Mouse (Mus musculus) MEL (cell line): ENCODE results near the gene Pex11b. TPM values are rescaled to one million over a fixed set of nuclear protein-coding genes. Genes with fewer than 3 reads are reported as not detected.

Experiments used
- DNase-seq: peaks from one replicate; pipeline ENCODE4 v3.0.0; 2011; ENCODE audit warnings: low read depth, low spot score
- H3K27ac ChIP-seq: 2 replicates; pipeline ENCODE4 v1.5.1; 2012; ENCODE audit warnings: low read depth, mild to moderate bottlenecking, control low read depth, low read length, moderate library complexity; ENCODE audit not compliant: control insufficient read depth
- H3K27me3 ChIP-seq, 2 experiments: fragments of 150-350 bp in 1 of 2; sonication (generic) in 1 of 2; 2 replicates each; pipeline ENCODE4 v1.6.1; 2012; ENCODE audit warnings: low read length in 2 of 2, mild to moderate bottlenecking in 2 of 2, improper control_type of control experiment in 1 of 2, moderate library complexity in 1 of 2; ENCODE audit not compliant: insufficient read depth in 2 of 2, control insufficient read depth in 1 of 2
- H3K36me3 ChIP-seq, 2 experiments: 2 replicates each; pipeline ENCODE4 v1.6.1; 2012 to 2014; ENCODE audit warnings: low read length in 2 of 2, improper control_type of control experiment in 1 of 2, inconsistent platforms in 1 of 2, mild to moderate bottlenecking in 1 of 2; ENCODE audit not compliant: insufficient read depth in 2 of 2, control insufficient read depth in 1 of 2
- H3K4me1 ChIP-seq, 2 experiments: fragments of 150-350 bp in 1 of 2; sonication (generic) in 1 of 2; 2 replicates each; pipeline ENCODE4 v1.6.1; 2012; ENCODE audit warnings: low read length in 2 of 2, improper control_type of control experiment in 1 of 2, mild to moderate bottlenecking in 1 of 2; ENCODE audit not compliant: insufficient read depth in 2 of 2, control insufficient read depth in 1 of 2
- H3K4me3 ChIP-seq, 2 experiments: fragments of 150-350 bp in 1 of 2; sonication (generic) in 1 of 2; 2 replicates each; pipeline ENCODE4 v1.5.1; 2012; ENCODE audit warnings: low read depth in 2 of 2, low read length in 2 of 2, mild to moderate bottlenecking in 2 of 2, moderate library complexity in 2 of 2, control low read depth in 1 of 2, improper control_type of control experiment in 1 of 2; ENCODE audit not compliant: control insufficient read depth in 1 of 2, insufficient read depth in 1 of 2
- H3K79me2 ChIP-seq: 2 replicates; pipeline ENCODE4 v1.6.1; 2012; ENCODE audit warnings: mild to moderate bottlenecking, low read length, moderate library complexity; ENCODE audit not compliant: control insufficient read depth, poor library complexity, insufficient read depth
- H3K9ac ChIP-seq: 2 replicates; pipeline ENCODE4 v1.6.1; 2012; ENCODE audit warnings: low read depth, mild to moderate bottlenecking, control low read depth, low read length, moderate library complexity; ENCODE audit not compliant: control insufficient read depth, poor library complexity, severe bottlenecking
- H3K9me3 ChIP-seq: fragments of 150-350 bp; sonication (generic); replicated peaks from 2 replicates; pipeline ENCODE4 v1.6.1; 2012; ENCODE audit warnings: mild to moderate bottlenecking, low read length, improper control_type of control experiment, moderate library complexity; ENCODE audit not compliant: insufficient read depth
- CHD1 ChIP-seq: IDR thresholded peaks from 2 replicates; pipeline ENCODE4 v1.6.1; 2012; ENCODE audit warnings: low read depth, mild to moderate bottlenecking, inconsistent platforms, low read length, improper control_type of control experiment
- CHD2 ChIP-seq: IDR thresholded peaks from 2 replicates; pipeline ENCODE4 v1.6.1; 2011; ENCODE audit warnings: low read length, improper control_type of control experiment
- CTCF ChIP-seq, 3 experiments: IDR thresholded peaks in 2 of 3; conservative IDR thresholded peaks in 1 of 3; 2 replicates each; pipeline ENCODE4 v1.5.1; 2011 to 2012; ENCODE audit warnings: low read length in 3 of 3, low read depth in 2 of 3, mild to moderate bottlenecking in 2 of 3, improper control_type of control experiment in 1 of 3, inconsistent platforms in 1 of 3, mixed read lengths in 1 of 3, moderate library complexity in 1 of 3; ENCODE audit not compliant: control insufficient read depth in 1 of 3, insufficient read depth in 1 of 3, poor library complexity in 1 of 3, severe bottlenecking in 1 of 3
- EP300 ChIP-seq, 2 experiments: IDR thresholded peaks; 2 replicates each; pipeline ENCODE4 v1.6.1; 2011; ENCODE audit warnings: improper control_type of control experiment in 2 of 2, low read length in 2 of 2, low read depth in 1 of 2, mild to moderate bottlenecking in 1 of 2
- ETS1 ChIP-seq: IDR thresholded peaks from 2 replicates; pipeline ENCODE4 v1.6.1; 2012; ENCODE audit warnings: low read depth, mild to moderate bottlenecking, inconsistent platforms, low read length, improper control_type of control experiment, moderate library complexity
- GABPA ChIP-seq: IDR thresholded peaks from 2 replicates; pipeline ENCODE4 v1.6.1; 2012; ENCODE audit warnings: low read depth, mild to moderate bottlenecking, inconsistent platforms, low read length, improper control_type of control experiment, moderate library complexity
- GATA1 ChIP-seq: IDR thresholded peaks from 2 replicates; pipeline ENCODE4 v1.6.1; 2011; ENCODE audit warnings: low read depth, low read length, improper control_type of control experiment
- HCFC1 ChIP-seq: IDR thresholded peaks from 2 replicates; pipeline ENCODE4 v1.6.1; 2012; ENCODE audit warnings: low read depth, mild to moderate bottlenecking, inconsistent platforms, low read length, improper control_type of control experiment, moderate library complexity
- KAT2A ChIP-seq: conservative IDR thresholded peaks from 2 replicates; pipeline ENCODE4 v1.6.1; 2012; ENCODE audit warnings: low read depth, low read length, improper control_type of control experiment, inconsistent platforms
- MAFK ChIP-seq: IDR thresholded peaks from 2 replicates; pipeline ENCODE4 v1.6.1; 2011; ENCODE audit warnings: low read depth, mild to moderate bottlenecking, low read length, improper control_type of control experiment, borderline replicate concordance
- MAZ ChIP-seq: IDR thresholded peaks from 2 replicates; pipeline ENCODE4 v1.6.1; 2012; ENCODE audit warnings: low read depth, mild to moderate bottlenecking, inconsistent platforms, low read length, improper control_type of control experiment
- MEF2A ChIP-seq: IDR thresholded peaks from 2 replicates; pipeline ENCODE4 v1.6.1; 2014; ENCODE audit warnings: low read depth, mild to moderate bottlenecking, inconsistent platforms, low read length, improper control_type of control experiment; ENCODE audit not compliant: poor library complexity, insufficient replicate concordance, severe bottlenecking; ENCODE audit errors: extremely low read depth
- MYB ChIP-seq: IDR thresholded peaks from 2 replicates; pipeline ENCODE4 v1.6.1; 2011; ENCODE audit warnings: mild to moderate bottlenecking, low read depth, low read length, improper control_type of control experiment
- NRF1 ChIP-seq: IDR thresholded peaks from 2 replicates; pipeline ENCODE4 v1.6.1; 2014; ENCODE audit warnings: low read depth, mild to moderate bottlenecking, inconsistent platforms, low read length, improper control_type of control experiment, moderate library complexity; ENCODE audit not compliant: poor library complexity, insufficient read depth, severe bottlenecking
- POLR2A ChIP-seq, 2 experiments: IDR thresholded peaks; 2 replicates each; pipeline ENCODE4 v1.6.1; 2011 to 2012; ENCODE audit warnings: low read length in 2 of 2, mild to moderate bottlenecking in 2 of 2, control low read depth in 1 of 2, improper control_type of control experiment in 1 of 2, low read depth in 1 of 2, moderate library complexity in 1 of 2; ENCODE audit not compliant: control insufficient read depth in 1 of 2, insufficient read depth in 1 of 2, poor library complexity in 1 of 2
- POLR2AphosphoS2 ChIP-seq: IDR thresholded peaks from 2 replicates; pipeline ENCODE4 v1.6.1; 2011; ENCODE audit warnings: low read length, improper control_type of control experiment
- RAD21 ChIP-seq: IDR thresholded peaks from 2 replicates; pipeline ENCODE4 v1.6.1; 2011; ENCODE audit warnings: mild to moderate bottlenecking, low read depth, low read length, improper control_type of control experiment
- RCOR1 ChIP-seq: IDR thresholded peaks from 2 replicates; pipeline ENCODE4 v1.6.1; 2012; ENCODE audit warnings: low read depth, mild to moderate bottlenecking, inconsistent platforms, low read length, improper control_type of control experiment
- SIN3A ChIP-seq: IDR thresholded peaks from 2 replicates; pipeline ENCODE4 v1.6.1; 2012; ENCODE audit warnings: low read length, improper control_type of control experiment, inconsistent platforms
- TBP ChIP-seq: IDR thresholded peaks from 2 replicates; pipeline ENCODE4 v1.8.0; 2011; ENCODE audit warnings: low read depth, low read length, improper control_type of control experiment
- TCF12 ChIP-seq: IDR thresholded peaks from 2 replicates; pipeline ENCODE4 v1.6.1; 2014; ENCODE audit warnings: low read depth, mild to moderate bottlenecking, inconsistent platforms, low read length, improper control_type of control experiment, moderate library complexity
- UBTF ChIP-seq: IDR thresholded peaks from 2 replicates; pipeline ENCODE4 v1.6.1; 2012; ENCODE audit warnings: low read depth, mild to moderate bottlenecking, inconsistent platforms, low read length, improper control_type of control experiment, moderate library complexity, borderline replicate concordance; ENCODE audit not compliant: insufficient read depth
- USF1 ChIP-seq: IDR thresholded peaks from 2 replicates; pipeline ENCODE4 v1.6.1; 2014; ENCODE audit warnings: low read depth, mild to moderate bottlenecking, inconsistent platforms, low read length, improper control_type of control experiment, moderate library complexity
- USF2 ChIP-seq, 2 experiments: IDR thresholded peaks; 2 replicates each; pipeline ENCODE4 v1.6.1; 2011 to 2012; ENCODE audit warnings: improper control_type of control experiment in 2 of 2, low read length in 2 of 2, borderline replicate concordance in 1 of 2, inconsistent platforms in 1 of 2, low read depth in 1 of 2, mild to moderate bottlenecking in 1 of 2; ENCODE audit not compliant: insufficient read depth in 1 of 2
- polyA plus RNA-seq, 2 experiments: library from polyadenylated mRNA; stranded (reverse) in 1 of 2; unstranded in 1 of 2; fragments of >175 nt in 1 of 2; fragments of >200 nt in 1 of 2; gene quantifications; 2 replicates each; pipeline versions ENCODE4 v1.2.1 to v1.2.4; 2012; ENCODE audit warnings: low replicate concordance in 2 of 2, low read depth in 1 of 2; ENCODE audit not compliant: insufficient read length in 2 of 2, insufficient read depth in 1 of 2, missing spikeins in 1 of 2
- total RNA-seq: library from RNA; depleted of rRNA; stranded (reverse); fragments of 300-350 nt; gene quantifications from 2 replicates; pipeline ENCODE4 v1.2.3, GENCODE M21; 2012

Gene Pex11b
- total and polyA plus RNA-seq, 3 experiments: 38.2 to 82.8 TPM; not detected in 1

- TF ChIP-seq CTCF (IDR thresholded peaks at IDR 0.05 in 2 of 3, conservative IDR thresholded peaks at IDR 0.05 in 1 of 3; ENCODE audit: control insufficient read depth in 1 of 3, insufficient read depth in 1 of 3, low read depth in 2 of 3, low read length in 3 of 3, poor library complexity in 1 of 3, severe bottlenecking in 1 of 3): no peak
- no peak for TF ChIP-seq USF2 (IDR thresholded peaks at IDR 0.05; ENCODE audit: borderline replicate concordance in 1 of 2, insufficient read depth in 1 of 2, low read depth in 1 of 2, low read length in 2 of 2)
- TF ChIP-seq KAT2A: no peak
- TF ChIP-seq UBTF: 0 out of 2 replicates have a peak, but pooled peaks have one; percentile 50
- no peak for TF ChIP-seq GABPA
- TF ChIP-seq MEF2A: no peak
- no peak for TF ChIP-seq MAFK
- TF ChIP-seq MAZ: peak; percentile 82; the same call in 1 of the 2 replicates
- TF ChIP-seq TCF12: 0 out of 2 replicates have a peak, but pooled peaks have one; percentile 9
- TF ChIP-seq RCOR1: no peak
Observed at GRCm38 (mm10) chr3:96601251-96601787, 33.9 kb upstream of the Pex11b start (continued).

DNA sequence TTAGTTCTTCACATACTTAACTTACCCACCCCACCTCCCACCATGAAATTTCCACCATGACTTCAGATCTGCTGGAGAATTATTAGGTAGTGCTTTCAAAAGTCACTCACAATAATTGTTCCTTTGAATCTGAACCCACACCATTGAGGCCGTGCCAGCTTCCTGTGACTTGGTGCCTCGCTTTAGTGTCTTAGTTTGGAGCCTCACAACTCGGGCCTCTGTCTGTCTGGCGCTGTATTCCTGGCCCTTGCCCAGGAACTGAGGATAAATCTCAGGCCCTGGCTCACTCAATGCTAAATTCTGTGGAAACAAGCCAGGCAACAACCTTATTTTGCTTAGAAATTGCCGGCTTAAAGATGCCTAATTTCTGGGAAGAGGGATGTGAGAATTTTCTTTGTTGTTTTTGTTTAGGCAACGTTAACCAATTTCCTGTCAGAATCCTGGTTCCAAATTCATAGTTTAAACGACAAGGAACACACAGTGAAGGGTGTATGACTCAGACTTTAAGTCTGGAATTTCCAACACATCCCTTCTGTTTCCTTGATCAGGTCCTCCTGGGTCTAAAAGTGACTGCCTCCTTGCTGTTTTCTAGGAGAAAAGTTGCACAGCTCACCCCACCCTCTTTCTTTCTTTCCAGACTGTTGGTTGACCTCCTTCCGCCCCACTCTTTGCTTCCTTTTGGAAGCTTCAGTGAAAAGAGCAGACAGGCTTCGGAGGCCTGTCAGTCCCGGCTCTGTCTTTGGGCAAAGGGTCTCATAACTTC, 33.1 kb upstream of the Pex11b start:
- TF ChIP-seq RAD21 (no peak), TCF12 (no peak), NRF1 (no peak), EP300 (IDR thresholded peaks at IDR 0.05; ENCODE audit: low read depth in 1 of 2, low read length in 2 of 2) (no peak)
- TF ChIP-seq, all 39 proteins: peak for 0
- H3K27me3 ChIP-seq: no peaks in the 10 kb centered on the region
- peaks cover 8 to 9% of the 10 kb centered on the region in 2 experiments for H3K4me1 ChIP-seq
- no peak for DNase-seq
- H3K27ac ChIP-seq: no peak overlapping the region
- peaks cover 0 to 7% of the 10 kb centered on the region in 2 experiments; a peak in 2 of 4 replicates for H3K36me3 ChIP-seq
- no peaks in the 10 kb centered on the region for H3K9me3 ChIP-seq
- no peaks in the 10 kb centered on the region; the same call in 1 of the 2 replicates for H3K79me2 ChIP-seq
- peak overlapping the region; percentile 74 for H3K9ac ChIP-seq
- peak overlapping the region; percentile 60 to 66 for H3K4me3 ChIP-seq

DNA sequence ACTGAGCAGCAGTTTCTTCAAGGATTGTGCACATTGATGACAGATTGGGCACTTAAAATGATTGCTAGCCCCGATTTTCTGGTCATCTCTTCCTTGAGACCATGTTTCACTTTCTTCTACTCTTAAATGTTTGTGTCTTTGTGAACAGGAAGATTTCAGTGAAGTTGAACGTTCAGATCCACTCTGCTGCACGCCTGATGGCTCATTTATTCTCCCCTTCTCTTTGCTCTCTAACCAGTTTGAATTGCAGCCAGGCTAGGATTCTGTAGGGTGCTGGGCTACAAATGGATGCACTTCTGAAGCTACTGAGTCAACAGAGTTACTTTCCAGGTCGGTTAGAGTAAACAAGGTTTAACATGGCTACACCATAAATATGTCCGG, 32.5 kb upstream of the Pex11b start:
- no peaks in the 10 kb centered on the region for H3K27me3 ChIP-seq
- peaks cover 0 to 7% of the 10 kb centered on the region in 2 experiments; a peak in 2 of 4 replicates for H3K36me3 ChIP-seq
- H3K9ac ChIP-seq: no peak overlapping the region
- H3K79me2 ChIP-seq: no peaks in the 10 kb centered on the region; the same call in 1 of the 2 replicates
- no peak overlapping the region for H3K4me3 ChIP-seq
- H3K9me3 ChIP-seq: no peaks in the 10 kb centered on the region
- TF ChIP-seq HCFC1: no peak
- TF ChIP-seq TBP: no peak
- no peak for TF ChIP-seq RCOR1
- TF ChIP-seq POLR2A (IDR thresholded peaks at IDR 0.05; ENCODE audit: control insufficient read depth in 1 of 2, insufficient read depth in 1 of 2, low read depth in 1 of 2, low read length in 2 of 2, poor library complexity in 1 of 2): no peak
- TF ChIP-seq GATA1: no peak
- TF ChIP-seq POLR2AphosphoS2: no peak
- TF ChIP-seq CHD2: no peak
- no peak for TF ChIP-seq MAZ
- no peak for TF ChIP-seq MYB
- TF ChIP-seq SIN3A: no peak
- no peak for TF ChIP-seq TCF12
- no peak for TF ChIP-seq ETS1
- no peak for TF ChIP-seq EP300 (IDR thresholded peaks at IDR 0.05; ENCODE audit: low read depth in 1 of 2, low read length in 2 of 2)
- TF ChIP-seq USF1: no peak
- no peak for TF ChIP-seq CTCF (IDR thresholded peaks at IDR 0.05 in 2 of 3, conservative IDR thresholded peaks at IDR 0.05 in 1 of 3; ENCODE audit: control insufficient read depth in 1 of 3, insufficient read depth in 1 of 3, low read depth in 2 of 3, low read length in 3 of 3, poor library complexity in 1 of 3, severe bottlenecking in 1 of 3)
- no peak for TF ChIP-seq CHD1
- no peak overlapping the region for H3K27ac ChIP-seq
- H3K4me1 ChIP-seq: peaks cover 8 to 9% of the 10 kb centered on the region in 2 experiments
- no peak for DNase-seq
